Mouse (Mus musculus): ENCODE data around the gene Cwf19l1. TPM values are rescaled to one million over a fixed set of nuclear protein-coding genes. Genes with fewer than 3 reads are reported as not detected.

Cwf19l1 gene
- polyA plus RNA-seq (2015; fragmentation: Nextera tagmentation; extraction: Ambion mirVana) = 15.8 and 16.0 TPM in 2 replicates

DNA sequence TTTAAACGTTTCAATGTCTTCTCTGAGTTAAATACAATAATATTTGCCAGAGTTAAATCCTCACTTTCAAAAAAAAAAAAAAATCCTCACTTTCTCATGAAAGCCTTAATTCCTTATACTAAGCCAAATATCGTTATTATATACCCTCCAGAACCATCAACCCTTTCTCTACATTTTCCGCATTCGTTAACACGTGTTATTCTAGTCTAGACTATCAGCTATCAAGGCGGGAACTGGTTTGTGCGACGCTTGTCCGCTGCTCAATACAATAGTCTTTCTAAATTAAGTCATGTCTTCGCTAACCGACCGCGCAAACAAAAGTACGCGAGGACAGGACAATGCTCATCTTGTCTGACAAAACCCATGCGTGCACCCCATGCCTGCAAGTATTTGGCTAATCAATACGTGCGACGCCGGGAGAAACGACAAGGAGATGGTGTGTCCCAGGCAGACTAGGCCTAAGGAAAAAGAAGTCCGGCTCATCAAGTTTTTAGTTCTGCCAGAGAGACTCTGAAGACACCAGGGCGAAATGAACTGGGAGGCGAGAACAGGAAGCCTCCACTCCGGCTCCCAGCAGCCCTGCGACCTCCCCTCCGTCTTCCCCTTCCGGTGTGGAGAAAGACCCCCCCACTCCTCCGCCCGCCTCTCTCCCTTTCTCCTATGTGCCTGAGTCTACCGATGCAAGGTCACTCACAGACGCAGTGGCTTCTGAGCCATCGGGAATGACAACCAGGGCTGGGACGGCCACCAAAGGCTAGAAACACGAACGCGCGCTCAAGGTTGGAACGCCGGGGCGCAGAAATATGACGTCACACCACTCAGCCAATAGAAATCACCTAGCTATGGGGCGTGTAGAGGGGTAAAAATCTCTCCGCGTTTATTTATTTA lies at the start of gene Cwf19l1:
TSS of gene Cwf19l1 (minus strand) at position 805 of the 888 bp plus-strand sequence.
- Histone ChIP-seq H3K4me2 (peak within 1 kb of the TSS; percentile 62), H3K9me3 (replicated peaks) (no peaks in the 10 kb centered on the region), H3K36me3 (peaks cover 25% of the 10 kb centered on the region), H3K9ac (peak within 1 kb of the TSS; percentile 83), H3K27me3 (no peaks in the 10 kb centered on the region), H3K4me3 (peak within 1 kb of the TSS; percentile 83), H3K4me1 (replicated peaks) (peaks cover 11% of the 10 kb centered on the region), H3K27ac (peak within 1 kb of the TSS; percentile 98)
- WGBS = under 1% methylated on average over 45 of the region's 45 CpGs
- ATAC-seq (replicated peaks; ENCODE audit: insufficient number of reproducible peaks, insufficient read depth, low FRiP score, low read depth) = peak; percentile 89

DNA sequence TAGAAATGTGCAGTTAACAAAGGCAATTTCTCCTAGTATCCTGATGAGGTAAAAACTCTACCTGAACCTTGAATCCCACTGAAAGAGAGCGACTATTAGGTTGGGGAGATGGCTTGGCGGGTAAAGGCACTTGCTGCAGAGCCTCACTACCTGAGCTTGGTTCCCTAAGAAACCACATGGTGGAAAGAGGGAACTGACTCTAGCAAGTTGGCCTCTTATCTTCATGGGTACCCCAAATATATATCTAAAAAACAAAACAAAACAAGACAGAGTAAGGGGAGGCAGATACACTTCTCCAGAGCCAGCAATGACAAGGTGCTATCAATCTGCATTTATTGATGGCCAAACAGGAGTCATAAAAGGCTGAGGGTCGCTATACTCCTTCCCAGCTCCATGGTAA lies 48.3 kb upstream of the Cwf19l1 start:
- Histone ChIP-seq H3K9ac (no peak overlapping the region), H3K36me3 (no peaks in the 10 kb centered on the region), H3K4me3 (no peak overlapping the region), H3K27me3 (no peaks in the 10 kb centered on the region), H3K27ac (no peak overlapping the region), H3K9me3 (replicated peaks) (no peaks in the 10 kb centered on the region), H3K4me1 (replicated peaks) (no peaks in the 10 kb centered on the region), H3K4me2 (no peak overlapping the region)
- WGBS = 61% methylated on average over 3 of the region's 3 CpGs
- no peak for ATAC-seq (replicated peaks; ENCODE audit: insufficient number of reproducible peaks, insufficient read depth, low FRiP score, low read depth)

GRCm38 (mm10) chr19:44180502-44180901 lies 44.8 kb upstream of the Cwf19l1 start:
- Histone ChIP-seq H3K27me3 (no peaks in the 10 kb centered on the region), H3K4me2 (no peak overlapping the region), H3K9me3 (replicated peaks) (no peaks in the 10 kb centered on the region), H3K4me1 (replicated peaks) (no peaks in the 10 kb centered on the region), H3K4me3 (no peak overlapping the region), H3K9ac (no peak overlapping the region), H3K36me3 (no peaks in the 10 kb centered on the region), H3K27ac (no peak overlapping the region)
- ATAC-seq (replicated peaks; ENCODE audit: insufficient number of reproducible peaks, insufficient read depth, low FRiP score, low read depth) = no peak
- whole genome bisulfite sequencing = 59% methylated on average over 1 of the region's 1 CpGs

- Histone ChIP-seq H3K27ac (no peak overlapping the region), H3K4me2 (no peak overlapping the region), H3K9me3 (replicated peaks) (no peaks in the 10 kb centered on the region), H3K27me3 (no peaks in the 10 kb centered on the region), H3K4me1 (replicated peaks) (no peaks in the 10 kb centered on the region), H3K9ac (no peak overlapping the region), H3K36me3 (no peaks in the 10 kb centered on the region), H3K4me3 (no peak overlapping the region)
- ATAC-seq (replicated peaks; ENCODE audit: insufficient number of reproducible peaks, insufficient read depth, low FRiP score, low read depth) = no peak
- WGBS = 75% methylated on average over 3 of the region's 3 CpGs
Observed at GRCm38 (mm10) chr19:44176741-44177140, 41.1 kb upstream of the Cwf19l1 start.

DNA sequence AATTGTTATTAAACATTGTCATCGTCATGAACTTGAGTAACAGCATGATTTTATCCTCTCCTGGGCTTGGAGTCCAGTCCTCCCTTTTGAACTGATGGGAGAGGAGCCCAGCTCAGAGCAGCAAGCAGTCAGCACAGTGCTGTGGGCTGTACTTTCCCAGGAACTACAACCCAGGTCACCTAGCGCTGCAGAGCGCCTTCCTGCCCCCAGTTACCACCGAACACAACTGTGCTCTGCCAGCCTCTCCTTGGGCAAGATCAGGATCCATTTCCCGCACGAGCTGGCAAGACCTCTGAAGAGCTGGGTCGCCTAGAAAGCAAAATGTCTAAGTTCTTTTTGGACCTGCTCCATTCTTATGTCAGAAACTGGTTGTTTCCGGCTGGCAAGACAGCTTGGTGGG lies 39.2 kb upstream of the Cwf19l1 start:
- no peaks in the 10 kb centered on the region for H3K9me3 ChIP-seq (replicated peaks)
- 56% methylated on average over 8 of the region's 8 CpGs for WGBS
- H3K27ac ChIP-seq = no peak overlapping the region
- H3K9ac ChIP-seq = no peak overlapping the region
- H3K27me3 ChIP-seq = no peaks in the 10 kb centered on the region
- H3K4me1 ChIP-seq (replicated peaks) = no peaks in the 10 kb centered on the region
- no peaks in the 10 kb centered on the region for H3K36me3 ChIP-seq
- no peak overlapping the region for H3K4me2 ChIP-seq
- no peak overlapping the region for H3K4me3 ChIP-seq
- no peak for ATAC-seq (replicated peaks; ENCODE audit: insufficient number of reproducible peaks, insufficient read depth, low FRiP score, low read depth)

- Histone ChIP-seq H3K4me3 (no peak overlapping the region), H3K27ac (no peak overlapping the region), H3K4me2 (no peak overlapping the region), H3K36me3 (no peaks in the 10 kb centered on the region), H3K9ac (no peak overlapping the region), H3K4me1 (replicated peaks) (no peaks in the 10 kb centered on the region), H3K9me3 (replicated peaks) (no peaks in the 10 kb centered on the region), H3K27me3 (no peaks in the 10 kb centered on the region; the same call in none of the 2 replicates)
- no peak for ATAC-seq (replicated peaks; ENCODE audit: insufficient number of reproducible peaks, insufficient read depth, low FRiP score, low read depth)
- WGBS = 8% methylated on average over 3 of the region's 3 CpGs
Observed at GRCm38 (mm10) chr19:44161515-44161914, 25.8 kb upstream of the Cwf19l1 start.

GRCm38 (mm10) chr19:44159386-44159785 lies 23.7 kb upstream of the Cwf19l1 start:
- Histone ChIP-seq H3K9ac (no peak overlapping the region), H3K4me2 (no peak overlapping the region), H3K4me1 (replicated peaks) (no peaks in the 10 kb centered on the region), H3K36me3 (no peaks in the 10 kb centered on the region), H3K4me3 (no peak overlapping the region), H3K9me3 (replicated peaks) (no peaks in the 10 kb centered on the region), H3K27me3 (peaks cover 15% of the 10 kb centered on the region), H3K27ac (no peak overlapping the region)
- whole genome bisulfite sequencing = 69% methylated on average over 3 of the region's 3 CpGs
- ATAC-seq (replicated peaks; ENCODE audit: insufficient number of reproducible peaks, insufficient read depth, low FRiP score, low read depth) = no peak

GRCm38 (mm10) chr19:44157005-44157404 lies 21.3 kb upstream of the Cwf19l1 start:
- Histone ChIP-seq H3K4me1 (replicated peaks) (no peaks in the 10 kb centered on the region), H3K4me3 (no peak overlapping the region), H3K4me2 (no peak overlapping the region), H3K9me3 (replicated peaks) (no peaks in the 10 kb centered on the region), H3K27me3 (peaks cover 28% of the 10 kb centered on the region), H3K9ac (no peak overlapping the region), H3K27ac (no peak overlapping the region), H3K36me3 (no peaks in the 10 kb centered on the region)
- ATAC-seq (replicated peaks; ENCODE audit: insufficient number of reproducible peaks, insufficient read depth, low FRiP score, low read depth) = no peak
- 87% methylated on average over 10 of the region's 10 CpGs for WGBS

DNA sequence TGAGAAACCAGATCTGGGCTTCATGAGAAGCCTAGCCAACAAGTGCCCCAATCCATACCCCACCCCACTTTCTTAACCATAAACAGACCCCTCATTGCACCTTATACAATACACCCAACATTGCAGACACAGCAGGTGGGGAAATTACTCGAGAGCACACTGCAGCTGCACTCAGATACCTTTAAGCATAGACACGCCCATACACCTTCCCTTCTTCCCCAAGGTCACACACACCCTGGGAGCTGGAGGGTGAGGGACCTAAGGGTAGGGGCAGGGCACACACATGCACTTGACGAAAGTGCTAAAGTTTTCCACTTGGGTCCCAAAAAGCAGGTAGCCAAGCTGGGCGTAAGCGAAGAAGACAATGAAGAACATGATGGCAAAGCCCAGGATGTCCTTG lies 18.1 kb upstream of the Cwf19l1 start:
- 71% methylated on average over 5 of the region's 5 CpGs for WGBS
- ATAC-seq (replicated peaks; ENCODE audit: insufficient number of reproducible peaks, insufficient read depth, low FRiP score, low read depth) = no peak
- H3K27ac ChIP-seq = no peak overlapping the region

GRCm38 (mm10) chr19:44148991-44149390 lies 13.3 kb upstream of the Cwf19l1 start:
- ATAC-seq (replicated peaks; ENCODE audit: insufficient number of reproducible peaks, insufficient read depth, low FRiP score, low read depth) = no peak
- 69% methylated on average over 2 of the region's 2 CpGs for WGBS

More for the DNA sequence above, 18.1 kb upstream of the Cwf19l1 start:
- no peaks in the 10 kb centered on the region for H3K36me3 ChIP-seq
- H3K27me3 ChIP-seq = peaks cover 44% of the 10 kb centered on the region
- no peaks in the 10 kb centered on the region for H3K4me1 ChIP-seq (replicated peaks)
- no peaks in the 10 kb centered on the region for H3K9me3 ChIP-seq (replicated peaks)
- H3K4me2 ChIP-seq = no peak overlapping the region
- H3K9ac ChIP-seq = no peak overlapping the region
- no peak overlapping the region for H3K4me3 ChIP-seq

GRCm38 (mm10) chr19:44148345-44148744 lies 12.7 kb upstream of the Cwf19l1 start:
- WGBS = 34% methylated on average over 2 of the region's 2 CpGs
- Histone ChIP-seq H3K4me3 (no peak overlapping the region), H3K4me2 (no peak overlapping the region), H3K9me3 (replicated peaks) (no peaks in the 10 kb centered on the region), H3K27ac (no peak overlapping the region), H3K27me3 (peaks cover 21% of the 10 kb centered on the region), H3K36me3 (no peaks in the 10 kb centered on the region), H3K4me1 (replicated peaks) (peaks cover 6% of the 10 kb centered on the region), H3K9ac (no peak overlapping the region)
- no peak for ATAC-seq (replicated peaks; ENCODE audit: insufficient number of reproducible peaks, insufficient read depth, low FRiP score, low read depth)

More at GRCm38 (mm10) chr19:44148991-44149390, 13.3 kb upstream of the Cwf19l1 start:
- Histone ChIP-seq H3K27ac (no peak overlapping the region), H3K9ac (no peak overlapping the region), H3K27me3 (peaks cover 28% of the 10 kb centered on the region), H3K36me3 (no peaks in the 10 kb centered on the region), H3K4me1 (replicated peaks) (peaks cover 6% of the 10 kb centered on the region), H3K9me3 (replicated peaks) (no peaks in the 10 kb centered on the region), H3K4me2 (no peak overlapping the region), H3K4me3 (no peak overlapping the region)

- peaks cover 6% of the 10 kb centered on the region for H3K4me1 ChIP-seq (replicated peaks)
- peaks cover 16% of the 10 kb centered on the region for H3K27me3 ChIP-seq
- no peak overlapping the region for H3K4me2 ChIP-seq
- no peaks in the 10 kb centered on the region for H3K9me3 ChIP-seq (replicated peaks)
- ATAC-seq (replicated peaks; ENCODE audit: insufficient number of reproducible peaks, insufficient read depth, low FRiP score, low read depth) = no peak
- no peak overlapping the region for H3K9ac ChIP-seq
- H3K36me3 ChIP-seq = peaks cover 10% of the 10 kb centered on the region
- H3K4me3 ChIP-seq = no peak overlapping the region
- 93% methylated on average over 8 of the region's 8 CpGs for WGBS
- no peak overlapping the region for H3K27ac ChIP-seq
Observed at GRCm38 (mm10) chr19:44146951-44147350, 11.3 kb upstream of the Cwf19l1 start.

Data from heart, embryonic 15.5 days (tissue).